Mouse (Mus musculus) neural tube, embryonic 13.5 days (tissue): ENCODE measurements around the gene Mrps6. TPM values are rescaled to one million over a fixed set of nuclear protein-coding genes. Genes with fewer than 3 reads are reported as not detected.

Experiments
- ATAC-seq: fragments of 200-750 bp; cut with Nextera tagmentation; 2 replicates; pipeline ENCODE4 v1.8.0; 2017; ENCODE audit warnings: low read depth, mild to moderate bottlenecking, moderate TSS enrichment, moderate library complexity
- H3K27ac ChIP-seq: fragments of 300-500 bp; sonication (generic); replicated peaks from 2 replicates; pipeline ENCODE4 v1.5.1; 2015; ENCODE audit warnings: moderate library complexity, mild to moderate bottlenecking, inconsistent platforms
- H3K27me3 ChIP-seq: fragments of 300-500 bp; sonication (generic); 2 replicates; pipeline ENCODE4 v1.6.1; 2015; ENCODE audit warnings: mild to moderate bottlenecking, inconsistent platforms
- H3K36me3 ChIP-seq: fragments of 300-500 bp; sonication (generic); 2 replicates; pipeline ENCODE4 v1.6.1; 2015; ENCODE audit warnings: mild to moderate bottlenecking, inconsistent platforms
- H3K4me1 ChIP-seq: fragments of 300-500 bp; sonication (generic); replicated peaks from 2 replicates; pipeline ENCODE4 v1.6.1; 2015; ENCODE audit warnings: inconsistent platforms
- H3K4me2 ChIP-seq: fragments of 300-500 bp; sonication (generic); 2 replicates; pipeline ENCODE4 v1.6.1; 2015; ENCODE audit warnings: inconsistent platforms, mild to moderate bottlenecking, moderate library complexity
- H3K4me3 ChIP-seq: fragments of 300-500 bp; sonication (generic); 2 replicates; pipeline ENCODE4 v1.5.1; 2015; ENCODE audit warnings: mild to moderate bottlenecking, inconsistent platforms
- H3K9ac ChIP-seq: fragments of 300-500 bp; sonication (generic); 2 replicates; pipeline ENCODE4 v1.6.1; 2015; ENCODE audit warnings: moderate library complexity, mild to moderate bottlenecking, inconsistent platforms
- H3K9me3 ChIP-seq: fragments of 300-500 bp; sonication (generic); 2 replicates; pipeline ENCODE4 v1.6.1; 2016; ENCODE audit warnings: inconsistent platforms
- WGBS: fragments of 180-500 bp; shearing (Covaris S2); methylation state at CpG from one replicate; pipeline ENCODE4 v1.1.7; 2015; 5-methylcytosine and 5-hydroxymethylcytosine counted together
- polyA plus RNA-seq: library from polyadenylated mRNA; unstranded; fragments of >200 nt; fragmentation: Nextera tagmentation; extraction: Ambion mirVana; gene quantifications from 2 replicates; pipeline ENCODE4 v1.2.1, GENCODE M21; 2015

The Mrps6 gene
- polyA plus RNA-seq, 1 experiment from 2014 or later, result 167 TPM

DNA sequence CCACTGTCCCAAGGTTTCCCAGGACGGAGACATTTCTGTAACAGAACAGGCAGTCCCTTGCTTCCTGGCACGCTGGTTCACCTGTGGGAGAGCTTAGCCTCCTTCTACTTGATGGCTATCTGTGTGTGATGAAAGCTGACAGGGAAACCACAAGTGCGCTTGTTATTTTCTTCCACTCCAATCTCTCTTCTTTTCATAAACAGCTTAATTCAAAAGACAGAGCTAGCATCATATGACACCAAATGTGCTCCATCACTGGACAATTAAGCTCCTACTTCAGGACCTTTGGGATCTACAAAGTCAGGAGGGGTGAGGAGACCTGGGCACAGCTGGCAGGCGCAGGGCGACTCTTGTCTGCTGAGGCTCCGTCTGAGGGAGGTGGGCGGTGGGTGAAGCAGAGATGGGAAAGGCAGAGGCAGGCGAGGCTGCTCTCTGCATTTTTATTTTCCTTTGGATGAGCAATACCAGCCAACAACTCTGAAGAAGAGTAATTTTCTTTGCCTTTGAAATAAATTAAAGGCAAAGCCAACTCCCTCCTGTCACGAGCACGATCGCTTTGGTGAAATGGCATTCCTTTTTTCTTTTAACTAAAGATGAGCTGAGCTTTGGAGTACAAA is 76.2 kb downstream of the Mrps6 start:
- Histone ChIP-seq H3K4me1 (peaks cover 14% of the 10 kb centered on the region), H3K4me2 (no peak overlapping the region), H3K4me3 (no peak overlapping the region), H3K9ac (no peak overlapping the region), H3K27me3 (no peaks in the 10 kb centered on the region), H3K27ac (no peak overlapping the region), H3K36me3 (no peaks in the 10 kb centered on the region), H3K9me3 (no peaks in the 10 kb centered on the region)
- no peak for ATAC-seq
- 75% methylated on average over 11 of the region's 11 CpGs for WGBS

GRCm38 (mm10) chr16:92136275-92136674 is 78.2 kb downstream of the Mrps6 start:
- Histone ChIP-seq H3K9ac (no peak overlapping the region), H3K36me3 (no peaks in the 10 kb centered on the region), H3K27ac (no peak overlapping the region), H3K4me1 (peaks cover 29% of the 10 kb centered on the region), H3K9me3 (no peaks in the 10 kb centered on the region), H3K4me3 (no peak overlapping the region), H3K4me2 (no peak overlapping the region), H3K27me3 (no peaks in the 10 kb centered on the region)
- 90% methylated on average over 15 of the region's 15 CpGs for WGBS
- no peak for ATAC-seq

DNA sequence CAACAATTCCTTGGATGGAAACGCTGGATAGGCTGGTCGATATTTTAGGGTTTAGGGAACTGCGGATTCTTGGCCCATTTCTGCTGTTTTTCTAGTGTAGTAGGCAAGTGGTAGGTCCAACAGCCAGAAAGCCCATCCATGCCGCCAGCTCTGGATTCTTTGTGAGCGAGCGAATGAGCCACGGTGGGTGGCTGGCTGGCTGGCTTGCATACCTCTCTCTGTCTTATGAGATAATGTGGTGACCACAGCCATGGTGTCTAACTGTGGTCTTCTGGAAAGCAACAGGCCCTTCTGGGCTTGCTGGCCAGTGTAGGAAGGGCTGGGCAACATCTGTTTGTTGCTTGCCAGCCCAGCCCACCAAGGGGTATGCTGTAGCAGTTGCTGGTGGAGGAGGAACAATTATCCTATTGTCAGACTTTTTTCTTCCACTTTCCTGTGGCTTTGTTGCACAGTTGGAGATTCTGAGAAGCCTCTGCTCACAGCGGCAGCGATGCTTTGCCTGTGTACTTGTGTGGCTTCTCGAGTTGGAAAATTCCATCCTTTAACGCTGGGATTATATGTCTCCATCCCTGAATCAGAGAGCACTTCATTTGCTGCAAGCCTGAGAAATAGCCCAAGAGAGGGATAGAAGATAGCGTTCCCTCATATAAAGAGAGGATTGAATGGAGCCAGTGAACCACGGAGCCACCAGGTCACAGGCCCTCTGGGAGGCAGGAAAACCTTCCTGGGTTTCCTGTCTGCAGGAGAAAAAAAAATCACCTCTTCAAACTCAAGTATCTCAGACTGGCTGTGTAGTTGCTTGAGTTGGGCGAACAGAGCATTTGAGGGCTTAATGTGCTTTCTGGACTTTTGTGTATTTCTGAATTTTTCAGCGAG is 81.6 kb downstream of the Mrps6 start:
- no peak overlapping the region for H3K4me3 ChIP-seq
- WGBS, result 45% methylated on average over 15 of the region's 15 CpGs

GRCm38 (mm10) chr16:92140328-92140727 is 82.3 kb downstream of the Mrps6 start:
- WGBS, result 69% methylated on average over 9 of the region's 9 CpGs
- no peak overlapping the region for H3K4me3 ChIP-seq
- H3K9ac ChIP-seq, result no peak overlapping the region
- H3K36me3 ChIP-seq, result no peaks in the 10 kb centered on the region
- H3K9me3 ChIP-seq, result no peaks in the 10 kb centered on the region
- peaks cover 31% of the 10 kb centered on the region for H3K4me1 ChIP-seq
- H3K27ac ChIP-seq, result no peak overlapping the region
- no peaks in the 10 kb centered on the region for H3K27me3 ChIP-seq
- no peak overlapping the region for H3K4me2 ChIP-seq
- no peak for ATAC-seq

More for the DNA sequence above, 81.6 kb downstream of the Mrps6 start:
- H3K4me2 ChIP-seq, result no peak overlapping the region
- no peak overlapping the region for H3K9ac ChIP-seq
- peaks cover 31% of the 10 kb centered on the region for H3K4me1 ChIP-seq
- no peak overlapping the region for H3K27ac ChIP-seq
- no peaks in the 10 kb centered on the region for H3K36me3 ChIP-seq
- H3K27me3 ChIP-seq, result no peaks in the 10 kb centered on the region
- no peaks in the 10 kb centered on the region for H3K9me3 ChIP-seq
- ATAC-seq, result no peak

- WGBS, result 85% methylated on average over 12 of the region's 12 CpGs
- Histone ChIP-seq H3K9ac (no peak overlapping the region), H3K4me3 (no peak overlapping the region), H3K27ac (0 out of 2 replicates have a peak overlapping the region, but pooled peaks have one; percentile 1), H3K36me3 (no peaks in the 10 kb centered on the region), H3K4me1 (peaks cover 31% of the 10 kb centered on the region), H3K27me3 (no peaks in the 10 kb centered on the region), H3K9me3 (no peaks in the 10 kb centered on the region), H3K4me2 (no peak overlapping the region)
- no peak for ATAC-seq
Measured at GRCm38 (mm10) chr16:92141021-92141420, 83.0 kb downstream of the Mrps6 start.

DNA sequence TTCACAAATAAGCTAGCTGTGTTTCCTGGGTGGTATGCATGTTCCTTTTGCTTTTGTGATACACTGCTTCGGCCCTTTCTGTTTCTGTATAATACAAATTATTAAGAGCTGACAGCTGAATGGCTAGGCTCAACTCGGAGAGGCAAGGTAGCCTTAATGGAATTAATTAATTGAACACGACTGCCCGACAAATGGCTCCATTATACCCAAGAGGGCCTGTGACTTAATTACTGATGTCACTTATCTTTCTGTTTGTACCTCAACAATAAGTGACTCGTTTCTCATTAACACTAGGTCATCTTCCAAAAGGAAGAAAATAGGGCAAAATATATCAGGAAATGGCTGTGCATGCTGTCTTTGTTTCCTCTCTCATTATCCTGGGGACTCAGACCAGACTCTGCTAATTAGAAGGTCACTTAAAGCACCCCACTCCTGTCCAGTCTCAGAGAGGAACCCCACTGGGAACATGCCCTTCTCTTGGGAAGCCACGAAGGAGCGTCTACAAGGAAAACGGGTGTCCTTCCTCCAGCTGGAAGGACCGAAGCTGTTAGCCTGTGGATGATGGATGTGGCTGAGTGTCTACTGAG is 84.4 kb downstream of the Mrps6 start:
- Histone ChIP-seq H3K27ac (peak overlapping the region; percentile 59), H3K4me1 (peaks cover 31% of the 10 kb centered on the region), H3K4me3 (no peak overlapping the region), H3K9ac (no peak overlapping the region), H3K36me3 (no peaks in the 10 kb centered on the region), H3K27me3 (no peaks in the 10 kb centered on the region), H3K4me2 (no peak overlapping the region), H3K9me3 (no peaks in the 10 kb centered on the region)
- WGBS, result 44% methylated on average over 9 of the region's 9 CpGs
- 0 out of 2 replicates have a peak, but pooled peaks have one; percentile 8 for ATAC-seq

DNA sequence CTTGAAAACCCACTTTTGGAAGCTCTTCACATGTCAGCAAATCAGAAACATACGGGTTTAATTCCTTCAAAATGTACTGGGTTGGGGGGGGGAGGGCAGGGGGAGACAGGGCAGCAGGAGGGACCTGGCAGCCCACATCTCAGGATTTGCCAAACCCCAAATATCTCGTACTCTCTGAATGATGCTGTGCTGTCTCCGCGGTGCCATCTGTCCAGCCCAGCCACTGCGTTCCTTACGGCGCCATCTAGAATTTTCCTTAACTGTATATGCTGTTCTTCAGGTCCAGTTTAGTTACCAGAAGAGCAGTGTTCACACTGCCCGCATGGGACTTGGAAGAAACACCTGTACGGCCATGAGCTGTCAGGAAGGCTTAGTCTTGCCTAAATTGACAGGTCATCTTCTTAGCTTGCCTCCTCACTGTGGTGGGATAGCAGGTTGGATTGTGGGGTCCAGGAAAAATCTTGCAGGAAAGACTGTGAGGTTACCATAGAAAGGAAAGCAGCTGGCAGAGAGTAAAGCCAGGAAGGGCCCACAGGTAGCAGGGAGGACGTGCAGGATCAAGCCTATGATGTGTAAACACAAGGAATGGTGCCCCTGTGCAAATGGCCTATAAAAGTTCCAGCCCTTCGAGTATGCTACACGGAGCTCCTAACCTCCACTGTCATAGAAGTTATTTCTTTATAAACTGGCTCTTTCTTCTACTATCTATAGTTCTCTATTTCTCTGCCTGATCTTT is 89.7 kb downstream of the Mrps6 start:
- Histone ChIP-seq H3K4me1 (peaks cover 17% of the 10 kb centered on the region), H3K4me3 (no peak overlapping the region), H3K36me3 (no peaks in the 10 kb centered on the region), H3K27me3 (no peaks in the 10 kb centered on the region), H3K27ac (no peak overlapping the region), H3K9me3 (no peaks in the 10 kb centered on the region), H3K4me2 (no peak overlapping the region), H3K9ac (no peak overlapping the region)
- WGBS, result 90% methylated on average over 12 of the region's 12 CpGs
- no peak for ATAC-seq

- H3K9ac ChIP-seq, result no peak overlapping the region
- ATAC-seq, result no peak
- no peaks in the 10 kb centered on the region for H3K36me3 ChIP-seq
- no peak overlapping the region for H3K4me2 ChIP-seq
- H3K4me3 ChIP-seq, result no peak overlapping the region
- no peaks in the 10 kb centered on the region for H3K9me3 ChIP-seq
- WGBS, result 94% methylated on average over 2 of the region's 2 CpGs
- no peaks in the 10 kb centered on the region for H3K27me3 ChIP-seq
- peaks cover 13% of the 10 kb centered on the region for H3K4me1 ChIP-seq
- H3K27ac ChIP-seq, result no peak overlapping the region
Measured at GRCm38 (mm10) chr16:92148367-92148728, 90.3 kb downstream of the Mrps6 start.

DNA sequence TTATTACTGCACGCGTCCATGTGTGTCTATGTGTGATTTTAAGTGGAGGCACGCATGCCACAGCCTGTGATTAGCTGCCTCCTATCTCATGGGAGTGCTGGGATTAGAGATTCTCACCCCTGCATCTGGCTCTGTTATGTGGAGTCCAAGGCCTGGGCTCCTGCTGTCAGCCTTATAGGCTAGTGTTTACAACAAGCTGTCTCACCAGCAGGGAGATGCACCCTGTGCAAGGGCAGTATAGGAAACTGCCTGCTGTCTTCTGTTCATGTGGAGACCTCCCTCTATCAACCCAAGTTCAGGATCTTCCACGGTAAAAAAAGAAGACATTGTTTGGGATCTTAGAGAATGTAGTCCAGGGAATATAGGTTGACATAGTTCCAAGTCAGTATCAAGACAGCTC is 92.9 kb downstream of the Mrps6 start:
- peak overlapping the region; percentile 23; the same call in 1 of the 2 replicates for H3K27ac ChIP-seq
- H3K9me3 ChIP-seq, result no peaks in the 10 kb centered on the region
- H3K27me3 ChIP-seq, result no peaks in the 10 kb centered on the region
- peaks cover 13% of the 10 kb centered on the region for H3K4me1 ChIP-seq
- H3K9ac ChIP-seq, result no peak overlapping the region
- peak; percentile 53; the same call in 1 of the 2 replicates for ATAC-seq
- H3K4me2 ChIP-seq, result no peak overlapping the region
- H3K4me3 ChIP-seq, result no peak overlapping the region
- H3K36me3 ChIP-seq, result no peaks in the 10 kb centered on the region
- WGBS, result 52% methylated on average over 4 of the region's 4 CpGs

- WGBS, result 2% methylated on average over 14 of the region's 14 CpGs
- H3K27ac ChIP-seq, result peak overlapping the region; percentile 81
- peak; percentile 69 for ATAC-seq
Measured at GRCm38 (mm10) chr16:92158021-92158455, 100.0 kb downstream of the Mrps6 start.

GRCm38 (mm10) chr16:92158461-92159091 is 100.5 kb downstream of the Mrps6 start:
- Histone ChIP-seq H3K27me3 (no peaks in the 10 kb centered on the region), H3K4me3 (peak overlapping the region; percentile 49), H3K4me2 (peak overlapping the region; percentile 85), H3K4me1 (peaks cover 19% of the 10 kb centered on the region), H3K9ac (peak overlapping the region; percentile 75), H3K36me3 (no peaks in the 10 kb centered on the region), H3K27ac (peak overlapping the region; percentile 81), H3K9me3 (no peaks in the 10 kb centered on the region)
- 3% methylated on average over 30 of the region's 30 CpGs for WGBS
- ATAC-seq, result peak; percentile 97

More at GRCm38 (mm10) chr16:92158021-92158455, 100.0 kb downstream of the Mrps6 start:
- Histone ChIP-seq H3K4me3 (peak overlapping the region; percentile 49), H3K36me3 (no peaks in the 10 kb centered on the region), H3K27me3 (no peaks in the 10 kb centered on the region), H3K4me1 (peaks cover 19% of the 10 kb centered on the region), H3K9ac (peak overlapping the region; percentile 75), H3K4me2 (peak overlapping the region; percentile 85), H3K9me3 (no peaks in the 10 kb centered on the region)
